Mouse (Mus musculus): ENCODE data around the gene Bmpr1b.

- TF ChIP-seq CTCF (IDR thresholded peaks at IDR 0.05; ENCODE audit: low read depth, low read length) (no peak), EP300 (IDR thresholded peaks at IDR 0.05; ENCODE audit: insufficient read depth, low read depth, low read length) (no peak)
Observed at GRCm38 (mm10) chr3:141850141-141850540, 319.1 kb downstream of the Bmpr1b start.

Data from ES-Bruce4 (cell line).